Mouse (Mus musculus) limb, embryonic 12.5 days (tissue): ENCODE measurements around the gene Ism2. TPM values are rescaled to one million over a fixed set of nuclear protein-coding genes. Genes with fewer than 3 reads are reported as not detected.
"Not testable (repeated sequence)": the region's sequence is repeated elsewhere in the genome, so short reads cannot be mapped to it uniquely, and the experiment has no call there.

ENCODE experiments used
- ATAC-seq: fragments of 200-750 bp; cut with Nextera tagmentation; 2 replicates; pipeline ENCODE4 v1.8.0; 2017; ENCODE audit warnings: low read depth, moderate TSS enrichment; ENCODE audit not compliant: insufficient number of reproducible peaks, insufficient read depth, low FRiP score, low TSS enrichment
- H3K27ac ChIP-seq: fragments of 300-500 bp; sonication (generic); 2 replicates; pipeline ENCODE4 v1.5.1; 2016; ENCODE audit warnings: mild to moderate bottlenecking, moderate library complexity
- H3K27me3 ChIP-seq: fragments of 300-500 bp; sonication (generic); 2 replicates; pipeline ENCODE4 v1.6.1; 2016; ENCODE audit warnings: mild to moderate bottlenecking, moderate library complexity
- H3K36me3 ChIP-seq: fragments of 300-500 bp; sonication (generic); 2 replicates; pipeline ENCODE4 v1.6.1; 2016; ENCODE audit warnings: mild to moderate bottlenecking, moderate library complexity
- H3K4me1 ChIP-seq: fragments of 300-500 bp; sonication (generic); replicated peaks from 2 replicates; pipeline ENCODE4 v1.6.1; 2016
- H3K4me2 ChIP-seq: fragments of 300-500 bp; sonication (generic); 2 replicates; pipeline ENCODE4 v1.6.1; 2016; ENCODE audit warnings: mild to moderate bottlenecking, moderate library complexity
- H3K4me3 ChIP-seq: fragments of 300-500 bp; sonication (generic); replicated peaks from 2 replicates; pipeline ENCODE4 v1.5.1; 2016; ENCODE audit warnings: mild to moderate bottlenecking
- H3K9ac ChIP-seq: fragments of 300-500 bp; sonication (generic); replicated peaks from 2 replicates; pipeline ENCODE4 v1.6.1; 2016; ENCODE audit warnings: mild to moderate bottlenecking, moderate library complexity
- H3K9me3 ChIP-seq: fragments of 300-500 bp; sonication (generic); 2 replicates; pipeline ENCODE4 v1.6.1; 2016; ENCODE audit warnings: mild to moderate bottlenecking, moderate library complexity
- WGBS: fragments of 180-500 bp; shearing (Covaris S2); methylation state at CpG from one replicate; pipeline ENCODE4 v1.1.7; 2016; 5-methylcytosine and 5-hydroxymethylcytosine counted together
- polyA plus RNA-seq: library from polyadenylated mRNA; unstranded; fragments of >200 nt; fragmentation: Nextera tagmentation; extraction: Ambion mirVana; gene quantifications from 2 replicates; pipeline ENCODE4 v1.2.1, GENCODE M21; 2016

The Ism2 gene
- polyA plus RNA-seq, 1 experiment from 2014 or later: 1.7 TPM

DNA sequence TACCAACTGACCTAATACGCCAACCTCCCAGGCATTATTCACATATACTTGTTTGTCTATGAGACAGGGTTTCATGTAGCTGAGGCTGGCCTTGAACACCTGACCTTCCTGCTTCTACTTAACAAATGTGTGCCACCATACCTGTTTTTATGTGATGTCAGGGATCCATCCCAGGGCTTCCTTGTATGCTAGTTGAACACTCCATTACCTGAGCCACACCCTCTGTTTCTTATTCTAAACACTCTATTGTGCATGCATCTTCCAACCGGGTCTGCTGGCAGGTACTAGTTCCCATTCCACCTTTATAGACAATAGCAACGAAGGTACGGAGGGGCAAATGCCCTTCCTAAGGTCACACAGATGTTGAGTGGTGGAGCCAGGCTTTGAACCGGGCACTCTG, 10.4 kb downstream of the Ism2 start:
- 89% methylated on average over 5 of the region's 5 CpGs for whole genome bisulfite sequencing
- peaks cover 5% of the 10 kb centered on the region; the same call in 1 of the 2 replicates for H3K9me3 ChIP-seq
- H3K4me3 ChIP-seq: no peak overlapping the region
- H3K27me3 ChIP-seq: no peaks in the 10 kb centered on the region
- no peaks in the 10 kb centered on the region for H3K4me1 ChIP-seq
- no peak for ATAC-seq
- no peak overlapping the region for H3K27ac ChIP-seq
- no peaks in the 10 kb centered on the region for H3K36me3 ChIP-seq
- H3K4me2 ChIP-seq: no peak overlapping the region
- no peak overlapping the region for H3K9ac ChIP-seq

DNA sequence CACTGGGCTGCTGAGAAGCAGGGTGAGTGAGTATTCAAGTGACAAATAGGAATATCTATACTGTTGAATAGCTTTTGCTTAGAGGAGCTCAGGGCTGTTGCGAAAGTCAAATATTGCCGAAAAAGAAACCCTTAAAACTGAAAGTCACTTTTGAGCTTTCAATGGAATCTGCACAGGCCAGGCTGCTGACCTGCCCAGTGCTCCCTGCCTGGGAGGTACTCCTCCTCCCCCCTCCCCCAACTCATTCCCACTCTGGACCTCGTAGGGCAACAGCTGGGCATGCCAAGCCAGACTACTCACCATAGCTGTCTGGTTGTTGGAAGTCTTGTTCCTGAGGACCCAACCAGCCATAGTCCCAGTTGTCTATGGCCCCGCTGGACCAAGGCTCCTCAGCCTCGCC, 14.8 kb downstream of the Ism2 start:
- WGBS: 89% methylated on average over 5 of the region's 5 CpGs
- Histone ChIP-seq H3K4me1 (no peaks in the 10 kb centered on the region), H3K9ac (no peak overlapping the region), H3K9me3 (peaks cover 5% of the 10 kb centered on the region; the same call in 1 of the 2 replicates), H3K4me3 (no peak overlapping the region), H3K27ac (no peak overlapping the region), H3K4me2 (no peak overlapping the region), H3K36me3 (no peaks in the 10 kb centered on the region), H3K27me3 (no peaks in the 10 kb centered on the region)
- no peak for ATAC-seq

DNA sequence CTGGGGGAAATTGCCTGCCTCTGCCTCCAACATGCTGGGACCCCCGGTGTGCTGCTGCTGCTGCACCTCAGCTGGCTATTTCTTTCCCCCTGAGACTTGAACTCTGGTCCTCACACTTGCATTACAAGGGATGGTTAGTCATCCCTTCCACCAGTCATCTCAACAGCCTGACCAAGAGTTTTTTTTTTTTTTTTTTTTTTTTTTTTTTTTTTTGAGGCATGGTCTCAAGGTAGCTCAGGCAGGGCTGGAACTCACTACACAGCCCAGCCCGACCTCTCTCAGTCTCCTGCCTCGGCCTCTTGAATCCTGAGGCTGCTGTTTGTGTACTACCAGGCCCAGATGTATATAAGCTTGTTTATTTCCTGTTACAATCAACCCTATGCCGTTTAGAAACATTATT, 15.2 kb downstream of the Ism2 start:
- no peaks in the 10 kb centered on the region for H3K36me3 ChIP-seq
- WGBS: 74% methylated on average over 4 of the region's 4 CpGs
- H3K27me3 ChIP-seq: no peaks in the 10 kb centered on the region
- H3K4me1 ChIP-seq: no peaks in the 10 kb centered on the region
- no peak overlapping the region for H3K4me2 ChIP-seq
- H3K9me3 ChIP-seq: peaks cover 5% of the 10 kb centered on the region; the same call in 1 of the 2 replicates
- no peak for ATAC-seq
- H3K4me3 ChIP-seq: no peak overlapping the region
- H3K27ac ChIP-seq: no peak overlapping the region
- H3K9ac ChIP-seq: no peak overlapping the region

DNA sequence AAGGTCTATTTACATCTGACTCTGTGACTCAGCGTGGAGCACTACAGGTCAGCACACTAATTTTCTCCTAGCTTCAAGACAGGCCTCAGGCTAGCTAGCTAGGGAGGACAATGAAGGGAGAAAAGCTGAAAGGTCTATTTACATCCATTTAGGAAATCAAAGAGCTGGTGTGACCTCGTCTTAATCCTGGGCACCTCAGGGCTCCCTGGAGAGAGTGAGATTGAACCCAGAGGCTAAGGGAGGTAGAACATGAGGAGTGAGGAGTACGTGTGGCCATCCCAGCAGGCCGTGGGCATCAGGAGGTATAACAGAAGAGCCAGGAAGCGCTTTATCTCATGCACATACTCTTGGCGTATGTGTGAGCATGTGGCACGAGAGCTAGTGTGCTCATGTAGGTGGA, 15.8 kb downstream of the Ism2 start:
- no peak for ATAC-seq
- Histone ChIP-seq H3K9me3 (peaks cover 5% of the 10 kb centered on the region; the same call in 1 of the 2 replicates), H3K27ac (no peak overlapping the region), H3K36me3 (no peaks in the 10 kb centered on the region), H3K4me2 (no peak overlapping the region), H3K27me3 (no peaks in the 10 kb centered on the region), H3K4me3 (no peak overlapping the region), H3K9ac (no peak overlapping the region), H3K4me1 (peaks cover 4% of the 10 kb centered on the region; the same call in 1 of the 2 replicates)
- WGBS: 71% methylated on average over 7 of the region's 7 CpGs

DNA sequence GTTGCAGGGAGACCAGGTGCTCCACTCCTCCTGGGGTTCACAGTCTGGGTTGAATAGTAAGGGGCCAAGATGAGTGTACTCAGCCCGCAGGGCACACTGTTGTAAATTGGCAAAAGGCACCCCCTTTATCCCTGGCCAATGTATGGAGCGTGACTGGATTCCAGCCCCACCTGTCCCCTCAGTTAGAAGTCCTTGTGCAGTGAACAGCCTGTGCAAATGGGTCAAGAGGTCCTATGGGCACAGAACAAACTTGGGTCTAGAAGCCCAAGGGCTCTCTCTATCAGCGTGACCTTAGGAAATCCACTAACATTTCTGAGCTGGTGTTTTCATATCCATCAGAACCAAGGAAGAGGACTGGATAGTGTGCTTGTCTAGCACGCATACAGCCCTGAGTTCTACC, 16.8 kb downstream of the Ism2 start:
- H3K4me1 ChIP-seq: peaks cover 10% of the 10 kb centered on the region
- no peak overlapping the region for H3K4me3 ChIP-seq
- H3K9ac ChIP-seq: no peak overlapping the region
- WGBS: 91% methylated on average over 4 of the region's 4 CpGs
- H3K36me3 ChIP-seq: no peaks in the 10 kb centered on the region
- no peaks in the 10 kb centered on the region for H3K27me3 ChIP-seq
- no peak for ATAC-seq
- H3K9me3 ChIP-seq: no peaks in the 10 kb centered on the region
- no peak overlapping the region for H3K27ac ChIP-seq
- H3K4me2 ChIP-seq: no peak overlapping the region

DNA sequence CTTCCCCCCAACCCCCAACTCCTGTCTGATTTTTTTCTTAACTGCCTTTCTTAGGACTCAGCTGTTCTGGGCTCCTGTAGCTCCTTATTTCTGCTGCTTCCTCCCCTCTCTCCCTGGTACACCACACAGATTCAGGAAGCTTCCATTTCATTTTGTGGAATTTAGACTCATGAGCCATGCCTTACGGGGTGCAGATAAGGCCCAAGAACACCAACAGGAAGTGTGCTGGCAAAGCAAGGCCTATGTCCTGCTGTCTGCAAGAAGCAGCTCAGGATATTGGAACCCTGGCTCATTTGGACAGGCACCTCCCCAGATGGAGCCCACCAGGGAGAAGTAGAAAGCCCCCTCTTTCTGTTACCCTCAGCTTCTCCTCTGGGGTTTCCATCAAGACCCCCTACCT, 17.7 kb downstream of the Ism2 start:
- Histone ChIP-seq H3K9me3 (no peaks in the 10 kb centered on the region), H3K4me1 (peaks cover 10% of the 10 kb centered on the region), H3K4me3 (no peak overlapping the region), H3K27me3 (no peaks in the 10 kb centered on the region), H3K27ac (no peak overlapping the region), H3K4me2 (no peak overlapping the region), H3K36me3 (peaks cover under 1% of the 10 kb centered on the region), H3K9ac (no peak overlapping the region)
- WGBS: 88% methylated on average over 1 of the region's 1 CpGs
- no peak for ATAC-seq

DNA sequence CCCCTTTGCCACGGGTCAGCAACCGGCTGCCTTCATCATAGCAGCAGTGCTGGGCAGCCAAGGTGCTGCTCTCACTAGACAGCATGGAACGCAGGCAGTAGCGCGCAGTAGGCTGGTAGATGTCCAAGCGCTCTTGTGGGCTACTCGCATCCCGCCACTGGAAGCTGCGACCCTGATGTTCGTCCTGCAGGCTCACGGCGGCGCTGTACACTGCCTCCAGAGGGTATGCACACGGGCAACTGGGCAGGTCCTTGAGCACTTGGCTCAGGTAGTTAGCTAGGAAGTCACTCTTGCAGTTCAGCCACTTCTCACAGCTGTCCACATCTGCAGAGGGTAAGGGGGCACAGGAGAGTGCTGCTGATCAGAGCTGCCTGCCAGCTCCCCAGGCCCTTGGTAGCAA, 19.6 kb downstream of the Ism2 start:
- Histone ChIP-seq H3K36me3 (peaks cover 19% of the 10 kb centered on the region), H3K27ac (no peak overlapping the region), H3K4me3 (no peak overlapping the region), H3K9ac (no peak overlapping the region), H3K4me1 (peaks cover 10% of the 10 kb centered on the region), H3K27me3 (no peaks in the 10 kb centered on the region), H3K9me3 (no peaks in the 10 kb centered on the region), H3K4me2 (no peak overlapping the region)
- ATAC-seq: no peak
- 55% methylated on average over 14 of the region's 14 CpGs for WGBS

DNA sequence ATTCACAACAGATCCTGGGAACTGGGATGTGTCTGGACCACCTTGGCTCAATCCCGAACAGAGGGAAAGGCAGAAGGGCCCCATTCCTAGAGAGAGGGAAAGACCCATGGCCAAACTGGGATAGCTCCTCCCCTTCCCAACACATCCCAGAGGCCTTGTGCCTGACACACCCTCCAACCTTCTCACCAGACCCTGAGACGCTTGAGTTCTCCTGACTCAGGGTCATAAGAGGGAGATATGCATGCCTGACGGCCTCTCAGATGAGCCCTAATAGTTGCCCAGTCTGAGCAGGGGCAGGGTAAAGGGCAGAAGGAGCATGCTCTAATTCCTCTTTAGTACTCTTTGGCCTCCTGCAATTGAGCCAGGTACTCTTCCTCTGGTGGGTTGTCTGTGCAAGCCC, 20.2 kb downstream of the Ism2 start:
- Histone ChIP-seq H3K27me3 (no peaks in the 10 kb centered on the region), H3K9ac (no peak overlapping the region), H3K4me1 (peaks cover 10% of the 10 kb centered on the region), H3K4me3 (no peak overlapping the region), H3K27ac (no peak overlapping the region), H3K36me3 (peaks cover 25% of the 10 kb centered on the region), H3K4me2 (no peak overlapping the region), H3K9me3 (no peaks in the 10 kb centered on the region)
- 43% methylated on average over 3 of the region's 3 CpGs for WGBS
- no peak for ATAC-seq

DNA sequence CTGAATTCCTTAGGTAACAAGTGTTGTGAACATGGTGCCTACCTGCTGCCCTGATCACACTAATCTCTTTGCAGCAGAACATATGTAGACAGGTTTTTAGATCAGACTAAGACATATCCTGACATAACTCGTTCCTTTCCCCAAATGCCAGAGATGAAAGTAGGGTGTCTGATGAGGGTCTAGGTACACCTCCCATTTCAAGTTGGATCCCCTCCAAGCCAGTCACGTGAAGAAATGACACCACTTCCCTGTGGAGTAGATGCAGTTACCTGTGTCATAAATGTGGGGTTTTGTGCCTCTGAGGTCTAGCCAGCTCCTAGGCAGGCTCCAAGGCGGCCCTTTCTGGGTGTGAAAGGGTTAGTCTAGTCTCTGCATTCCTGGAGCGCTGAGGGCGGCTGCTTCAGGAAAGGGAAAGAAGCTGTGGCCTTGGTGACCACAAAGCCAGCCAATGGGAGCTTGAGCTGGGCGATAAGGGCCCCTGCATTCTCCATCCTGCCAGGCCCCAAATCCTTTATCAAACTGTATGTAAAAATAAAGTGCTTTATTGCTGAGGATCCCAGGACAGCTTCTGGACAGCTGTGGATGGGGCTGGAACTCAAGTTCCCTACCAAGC, 21.3 kb downstream of the Ism2 start:
- WGBS: 20% methylated on average over 6 of the region's 6 CpGs
- H3K27ac ChIP-seq: no peak overlapping the region
- no peak overlapping the region for H3K4me3 ChIP-seq
- no peak overlapping the region for H3K9ac ChIP-seq
- peaks cover 36% of the 10 kb centered on the region for H3K36me3 ChIP-seq
- no peaks in the 10 kb centered on the region for H3K27me3 ChIP-seq
- no peak for ATAC-seq
- H3K9me3 ChIP-seq: no peaks in the 10 kb centered on the region
- no peak overlapping the region for H3K4me2 ChIP-seq
- peaks cover 10% of the 10 kb centered on the region for H3K4me1 ChIP-seq

DNA sequence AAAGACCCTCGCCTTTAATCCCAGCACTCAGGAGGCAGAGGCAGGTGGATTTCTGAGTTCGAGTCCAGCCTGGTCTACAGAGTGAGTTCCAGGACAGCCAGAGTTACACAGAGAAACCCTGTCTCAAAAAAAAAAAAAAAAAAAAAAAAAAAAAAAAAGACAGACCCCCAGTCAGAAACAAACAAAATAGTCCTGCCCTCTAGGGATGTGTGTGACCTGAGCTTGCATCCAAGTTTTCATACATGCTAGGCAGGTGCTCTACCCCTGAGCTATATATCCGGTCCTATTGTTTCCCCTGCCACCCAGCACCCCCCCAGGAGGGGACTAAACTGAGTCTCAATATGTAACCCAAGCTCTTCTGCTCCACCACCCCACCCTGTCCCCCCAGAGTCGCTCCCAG, 22.3 kb downstream of the Ism2 start:
- H3K27me3 ChIP-seq, ATAC-seq, H3K4me2 ChIP-seq, H3K9me3 ChIP-seq, H3K4me3 ChIP-seq, H3K9ac ChIP-seq, H3K27ac ChIP-seq: not testable (repeated sequence)
- H3K4me1 ChIP-seq: peaks cover 10% of the 10 kb centered on the region
- H3K36me3 ChIP-seq: peaks cover 46% of the 10 kb centered on the region
- WGBS: 90% methylated on average over 4 of the region's 4 CpGs

DNA sequence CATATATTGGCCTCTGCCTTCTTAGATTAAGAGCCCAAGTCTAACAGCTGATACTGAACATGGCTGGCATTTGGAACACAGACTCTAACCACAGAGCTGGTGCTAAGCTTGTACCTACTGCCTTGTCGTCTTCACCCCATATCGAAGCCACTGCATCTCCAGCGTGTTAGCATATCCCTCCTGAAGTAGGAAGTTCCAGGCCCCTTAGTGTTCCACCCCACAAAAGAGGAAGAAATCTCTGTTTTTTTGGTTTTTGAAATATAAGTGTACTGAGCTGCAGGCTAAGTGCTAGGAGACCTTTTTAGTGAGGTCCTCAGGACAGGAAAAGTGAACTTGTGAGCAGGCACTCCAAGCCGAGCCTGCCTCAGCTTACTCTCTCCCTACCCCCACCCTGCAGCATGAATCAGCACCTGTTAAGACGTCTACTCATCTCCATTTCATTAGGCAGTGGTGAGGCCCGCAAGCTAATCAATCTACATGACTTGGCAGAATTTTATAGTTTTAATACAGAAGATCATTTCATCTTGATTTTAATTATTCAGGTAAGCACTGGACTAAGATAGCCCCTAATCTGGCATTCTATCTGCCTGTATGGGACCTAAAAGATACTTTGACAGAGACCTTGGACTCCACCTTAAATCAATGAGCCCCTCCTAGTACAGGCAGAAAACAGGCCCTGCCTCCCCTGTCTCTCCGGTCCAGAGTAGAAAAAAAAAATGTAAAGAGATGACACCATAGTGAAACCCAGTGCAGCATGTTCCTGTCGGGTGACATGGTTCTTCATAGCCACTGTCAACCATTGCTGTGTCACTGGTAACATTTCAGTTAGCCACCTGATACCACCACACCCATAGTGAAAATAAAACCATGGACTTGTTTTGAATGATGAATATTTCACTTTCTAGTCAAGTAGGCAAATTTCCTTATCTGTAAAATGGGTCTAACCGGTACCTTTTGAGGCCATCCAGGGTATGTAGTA, 24.4 kb downstream of the Ism2 start:
- WGBS: 92% methylated on average over 9 of the region's 9 CpGs
- Histone ChIP-seq H3K4me3 (no peak overlapping the region), H3K36me3 (peaks cover 67% of the 10 kb centered on the region), H3K4me2 (no peak overlapping the region), H3K4me1 (peaks cover 10% of the 10 kb centered on the region), H3K9ac (no peak overlapping the region), H3K27me3 (no peaks in the 10 kb centered on the region), H3K27ac (no peak overlapping the region), H3K9me3 (no peaks in the 10 kb centered on the region)
- no peak for ATAC-seq
